Mouse (Mus musculus) T-helper 17 cell (primary cell): ENCODE measurements at regions not wholly inside any gene's neighbourhood (a gene's known extent, or its start where the extent isn't known, plus 50 kb on each side); places are given as distances from the start of the nearest gene placed in this dataset.

Experiments
- in situ Hi-C, 2 experiments: fragments of 300-600 bp; cut with MboI, MseI; formaldehyde crosslinking; loops; 1 replicate in 1 of 2; 2 replicates in 1 of 2; pipeline ENCODE4 v1.15.1; 2025; ENCODE audit warnings: high pct_unique_total_duplicates in 2 of 2

- in situ Hi-C loops: no loop called here
Observed at GRCm38 (mm10) chr4:88948027-88948859, 68.2 kb upstream of the Ifne start.

- in situ Hi-C loops: no loop called here
Observed at GRCm38 (mm10) chr4:88941955-88942354, 62.0 kb upstream of the Ifne start.

GRCm38 (mm10) chr4:88940670-88941069 is 60.7 kb upstream of the Ifne start:
- in situ Hi-C loops: no loop called here

GRCm38 (mm10) chr4:88939397-88939796 is 59.4 kb upstream of the Ifne start:
- in situ Hi-C loops: loop anchor here in 1 of 2 experiments (10.0 kb wide), 1 partner anchor 65 kb away; no protein-coding TSS in a partner anchor

- in situ Hi-C loops: loop anchor here in 1 of 2 experiments (10.0 kb wide), 1 partner anchor 64 kb away; no protein-coding TSS in a partner anchor
Observed at GRCm38 (mm10) chr4:88938712-88939032, 58.7 kb upstream of the Ifne start.

GRCm38 (mm10) chr4:88937866-88938711 is 58.1 kb upstream of the Ifne start:
- in situ Hi-C loops: loop anchor here in 1 of 2 experiments (10.0 kb wide), 1 partner anchor 63 kb away; no protein-coding TSS in a partner anchor

- in situ Hi-C loops: loop anchor here in 1 of 2 experiments (10.0 kb wide), 1 partner anchor 62 kb away; no protein-coding TSS in a partner anchor
Observed at GRCm38 (mm10) chr4:88936976-88937375, 57.0 kb upstream of the Ifne start.

GRCm38 (mm10) chr4:88935901-88936300 is 55.9 kb upstream of the Ifne start:
- in situ Hi-C loops: loop anchor here in 1 of 2 experiments (10.0 kb wide), 1 partner anchor 61 kb away; no protein-coding TSS in a partner anchor

GRCm38 (mm10) chr4:88935316-88935715 is 55.3 kb upstream of the Ifne start:
- in situ Hi-C loops: loop anchor here in 1 of 2 experiments (10.0 kb wide), 1 partner anchor 61 kb away; no protein-coding TSS in a partner anchor

GRCm38 (mm10) chr4:88934266-88935025 is 54.4 kb upstream of the Ifne start:
- in situ Hi-C loops: loop anchor here in 1 of 2 experiments (10.0 kb wide), 1 partner anchor 60 kb away; no protein-coding TSS in a partner anchor

- in situ Hi-C loops: loop anchor here in 1 of 2 experiments (10.0 kb wide), 1 partner anchor 56 kb away; no protein-coding TSS in a partner anchor
Observed at GRCm38 (mm10) chr4:88931217-88931616, 51.2 kb upstream of the Ifne start.
